Mouse (Mus musculus) kidney, embryonic 14.5 days (tissue): Measurements from ENCODE around the gene Ptprd. TPM values are rescaled to one million over a fixed set of nuclear protein-coding genes. Genes with fewer than 3 reads are reported as not detected.

Source experiments
- ATAC-seq: fragments of 200-750 bp; cut with Nextera tagmentation; 2 replicates; pipeline ENCODE4 v1.8.0; 2017; ENCODE audit warnings: moderate number of reproducible peaks, mild to moderate bottlenecking, moderate TSS enrichment, moderate library complexity; ENCODE audit not compliant: low FRiP score, low TSS enrichment
- H3K27ac ChIP-seq: fragments of 300-500 bp; sonication (generic); 2 replicates; pipeline ENCODE4 v1.5.1; 2014; ENCODE audit warnings: low read depth, mild to moderate bottlenecking, low read length, moderate library complexity, mixed read lengths
- H3K27me3 ChIP-seq: fragments of 300-500 bp; sonication (generic); 2 replicates; pipeline ENCODE4 v1.6.1; 2014; ENCODE audit warnings: mild to moderate bottlenecking, low read length; ENCODE audit not compliant: control insufficient read depth, insufficient read depth
- H3K36me3 ChIP-seq: fragments of 300-500 bp; sonication (generic); 2 replicates; pipeline ENCODE4 v1.6.1; 2014; ENCODE audit warnings: low read length, mixed read lengths; ENCODE audit not compliant: control insufficient read depth, insufficient read depth
- H3K4me1 ChIP-seq: fragments of 300-500 bp; sonication (generic); 2 replicates; pipeline ENCODE4 v1.6.1; 2014; ENCODE audit warnings: low read length, mixed read lengths; ENCODE audit not compliant: control insufficient read depth, insufficient read depth
- H3K4me2 ChIP-seq: fragments of 300-500 bp; sonication (generic); replicated peaks from 2 replicates; pipeline ENCODE4 v1.6.1; 2014; ENCODE audit warnings: low read depth, mild to moderate bottlenecking, low read length
- H3K4me3 ChIP-seq: fragments of 300-500 bp; sonication (generic); 2 replicates; pipeline ENCODE4 v1.5.1; 2014; ENCODE audit warnings: mild to moderate bottlenecking, low read length
- H3K9ac ChIP-seq: fragments of 300-500 bp; sonication (generic); 2 replicates; pipeline ENCODE4 v1.6.1; 2014; ENCODE audit warnings: low read depth, mild to moderate bottlenecking, low read length, moderate library complexity
- H3K9me3 ChIP-seq: fragments of 300-500 bp; sonication (generic); 2 replicates; pipeline ENCODE4 v1.6.1; 2016; ENCODE audit warnings: low read length; ENCODE audit not compliant: control insufficient read depth
- whole genome bisulfite sequencing: fragments of 180-500 bp; shearing (Covaris S2); extraction: QIAGEN DNeasy Blood & Tissue Kit; methylation state at CpG from one replicate; pipeline ENCODE4 v1.1.7; 2014; 5-methylcytosine and 5-hydroxymethylcytosine counted together
- polyA plus RNA-seq: library from polyadenylated mRNA; unstranded; fragments of >200 nt; fragmentation: Nextera tagmentation; extraction: Ambion mirVana; gene quantifications from 2 replicates; pipeline ENCODE4 v1.2.1, GENCODE M21; 2014

The Ptprd gene
- polyA plus RNA-seq, 1 experiment from 2014 or later: 34.8 TPM

DNA sequence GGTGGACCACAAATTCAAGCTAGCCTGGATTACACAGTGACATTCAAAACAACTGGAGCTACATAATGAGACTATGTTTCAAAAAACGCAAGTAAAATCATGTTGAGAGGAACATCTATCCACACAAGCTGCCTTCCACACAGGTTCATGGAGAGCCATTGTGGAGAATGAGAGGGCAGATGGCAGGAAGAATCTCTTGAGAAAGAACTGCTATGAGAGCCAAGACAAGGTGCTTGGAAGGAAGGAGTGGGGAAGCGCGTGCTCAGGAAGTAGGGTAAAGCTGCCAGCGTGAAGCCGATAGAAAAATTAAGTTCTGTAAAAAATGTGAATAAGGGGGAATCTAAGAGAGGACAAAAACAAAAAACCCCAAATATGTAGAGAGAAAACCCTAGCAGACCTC, 1808.5 kb downstream of the Ptprd start:
- Histone ChIP-seq H3K36me3 (no peaks in the 10 kb centered on the region), H3K9ac (no peak overlapping the region), H3K4me2 (no peak overlapping the region), H3K4me1 (no peaks in the 10 kb centered on the region), H3K4me3 (no peak overlapping the region), H3K27ac (no peak overlapping the region), H3K27me3 (no peaks in the 10 kb centered on the region), H3K9me3 (no peaks in the 10 kb centered on the region)
- 89% methylated on average over 5 of the region's 5 CpGs for WGBS
- ATAC-seq: no peak

- no peaks in the 10 kb centered on the region for H3K27me3 ChIP-seq
- no peak for ATAC-seq
- H3K27ac ChIP-seq: no peak overlapping the region
- H3K9me3 ChIP-seq: no peaks in the 10 kb centered on the region
- no peak overlapping the region for H3K9ac ChIP-seq
- no peak overlapping the region for H3K4me2 ChIP-seq
- H3K4me1 ChIP-seq: no peaks in the 10 kb centered on the region
- no peak overlapping the region for H3K4me3 ChIP-seq
- 53% methylated on average over 5 of the region's 5 CpGs for WGBS
- H3K36me3 ChIP-seq: no peaks in the 10 kb centered on the region
Observed at GRCm38 (mm10) chr4:76387887-76388286, 1823.9 kb downstream of the Ptprd start.

DNA sequence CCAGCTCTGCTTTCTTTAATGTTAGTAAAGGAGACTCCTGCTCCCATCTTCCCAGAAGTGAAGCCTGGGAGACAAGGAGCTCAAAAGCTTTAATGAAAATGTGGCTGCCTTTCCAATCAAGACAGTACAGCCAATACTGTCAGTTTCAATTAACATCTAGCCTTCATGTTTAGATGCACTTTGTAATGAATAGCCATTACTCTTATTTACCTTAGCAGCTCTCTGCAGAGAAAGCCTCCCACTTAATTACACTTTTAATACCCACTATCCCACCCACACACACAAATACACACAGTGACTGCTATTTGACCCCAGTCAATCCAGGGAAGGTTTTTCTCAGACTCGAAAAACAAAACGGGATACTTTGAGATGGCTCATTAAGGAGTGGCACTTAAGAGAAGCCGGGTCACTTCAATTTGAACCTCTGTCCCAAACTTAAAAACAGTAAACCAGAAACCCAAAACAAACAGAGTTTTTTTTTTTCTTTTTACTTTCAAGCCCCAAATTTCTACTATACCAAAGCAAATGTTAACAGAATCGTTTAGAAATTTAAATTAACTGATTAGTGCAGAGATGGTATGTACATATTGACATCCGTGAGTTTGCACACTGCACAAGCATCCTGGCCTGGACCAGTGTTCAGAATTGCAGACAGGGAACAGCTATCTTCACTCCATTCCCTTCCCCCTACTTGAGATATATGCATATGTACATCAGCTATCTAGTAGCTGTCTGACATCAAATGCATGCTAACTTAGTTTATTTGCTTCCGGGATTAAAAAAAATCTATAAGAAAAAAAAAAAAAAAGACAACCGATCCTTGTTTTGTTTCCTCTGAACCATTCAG, 1824.6 kb downstream of the Ptprd start:
- no peaks in the 10 kb centered on the region for H3K36me3 ChIP-seq
- no peak overlapping the region for H3K4me3 ChIP-seq
- 22% methylated on average over 7 of the region's 7 CpGs for WGBS
- no peaks in the 10 kb centered on the region for H3K4me1 ChIP-seq
- ATAC-seq: peak; percentile 92
- no peaks in the 10 kb centered on the region for H3K9me3 ChIP-seq
- no peaks in the 10 kb centered on the region for H3K27me3 ChIP-seq
- no peak overlapping the region for H3K27ac ChIP-seq
- no peak overlapping the region for H3K4me2 ChIP-seq
- H3K9ac ChIP-seq: no peak overlapping the region

DNA sequence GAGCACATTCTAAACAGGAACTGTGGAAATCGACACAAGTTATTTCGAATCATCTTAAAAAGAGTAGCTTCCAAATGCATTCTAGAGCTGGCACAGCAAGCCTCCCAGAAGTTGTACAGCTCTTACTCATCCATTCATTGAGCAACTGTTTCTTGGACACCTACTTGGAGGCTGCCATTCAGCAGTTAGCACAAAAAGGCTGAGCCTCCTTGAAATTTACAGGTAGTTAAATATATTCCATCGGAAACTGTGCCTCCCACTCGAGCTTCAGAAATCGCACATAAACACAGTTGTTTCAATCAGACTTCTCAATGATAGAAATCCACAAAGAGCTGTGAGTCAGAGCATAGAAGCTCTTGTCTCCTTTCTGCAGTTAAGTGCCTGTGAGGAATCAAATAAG, 1825.9 kb downstream of the Ptprd start:
- WGBS: 56% methylated on average over 5 of the region's 5 CpGs
- Histone ChIP-seq H3K9me3 (no peaks in the 10 kb centered on the region), H3K9ac (no peak overlapping the region), H3K27me3 (no peaks in the 10 kb centered on the region), H3K4me3 (no peak overlapping the region), H3K36me3 (no peaks in the 10 kb centered on the region), H3K27ac (no peak overlapping the region), H3K4me1 (no peaks in the 10 kb centered on the region), H3K4me2 (peak overlapping the region; percentile 12; the same call in 1 of the 2 replicates)
- no peak for ATAC-seq

DNA sequence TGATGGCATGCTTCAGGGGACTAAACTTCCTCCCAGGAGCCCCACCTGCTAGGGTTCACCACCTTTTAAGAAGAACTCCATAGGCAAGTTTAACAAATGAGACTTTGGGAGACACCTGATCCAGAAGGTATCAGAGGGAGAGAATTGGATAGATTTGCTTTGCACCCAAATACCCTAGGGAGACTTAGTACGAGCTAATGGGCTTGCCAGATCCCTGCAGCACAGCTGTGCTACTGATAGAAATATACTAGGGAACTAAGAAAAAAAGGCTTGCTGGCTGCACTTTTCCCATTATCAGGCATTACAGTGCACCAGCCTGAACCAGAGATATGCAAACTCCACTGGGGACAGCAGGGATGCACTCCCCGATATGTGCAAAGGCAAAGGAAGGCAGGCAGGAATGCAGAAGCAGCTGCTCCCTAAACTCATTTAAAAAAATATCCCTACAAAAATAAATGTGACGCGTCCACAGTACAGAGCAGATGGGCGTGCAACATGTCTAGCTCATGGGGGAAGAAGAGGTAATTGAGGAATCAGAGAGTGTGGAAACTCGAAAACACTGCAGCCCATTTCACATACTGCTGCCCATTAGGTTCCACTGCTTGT, 1831.3 kb downstream of the Ptprd start:
- H3K4me3 ChIP-seq: no peak overlapping the region
- H3K27me3 ChIP-seq: no peaks in the 10 kb centered on the region
- no peaks in the 10 kb centered on the region for H3K4me1 ChIP-seq
- H3K4me2 ChIP-seq: no peak overlapping the region
- H3K9ac ChIP-seq: no peak overlapping the region
- ATAC-seq: no peak
- 83% methylated on average over 6 of the region's 6 CpGs for WGBS
- H3K36me3 ChIP-seq: no peaks in the 10 kb centered on the region
- no peak overlapping the region for H3K27ac ChIP-seq
- no peaks in the 10 kb centered on the region for H3K9me3 ChIP-seq

DNA sequence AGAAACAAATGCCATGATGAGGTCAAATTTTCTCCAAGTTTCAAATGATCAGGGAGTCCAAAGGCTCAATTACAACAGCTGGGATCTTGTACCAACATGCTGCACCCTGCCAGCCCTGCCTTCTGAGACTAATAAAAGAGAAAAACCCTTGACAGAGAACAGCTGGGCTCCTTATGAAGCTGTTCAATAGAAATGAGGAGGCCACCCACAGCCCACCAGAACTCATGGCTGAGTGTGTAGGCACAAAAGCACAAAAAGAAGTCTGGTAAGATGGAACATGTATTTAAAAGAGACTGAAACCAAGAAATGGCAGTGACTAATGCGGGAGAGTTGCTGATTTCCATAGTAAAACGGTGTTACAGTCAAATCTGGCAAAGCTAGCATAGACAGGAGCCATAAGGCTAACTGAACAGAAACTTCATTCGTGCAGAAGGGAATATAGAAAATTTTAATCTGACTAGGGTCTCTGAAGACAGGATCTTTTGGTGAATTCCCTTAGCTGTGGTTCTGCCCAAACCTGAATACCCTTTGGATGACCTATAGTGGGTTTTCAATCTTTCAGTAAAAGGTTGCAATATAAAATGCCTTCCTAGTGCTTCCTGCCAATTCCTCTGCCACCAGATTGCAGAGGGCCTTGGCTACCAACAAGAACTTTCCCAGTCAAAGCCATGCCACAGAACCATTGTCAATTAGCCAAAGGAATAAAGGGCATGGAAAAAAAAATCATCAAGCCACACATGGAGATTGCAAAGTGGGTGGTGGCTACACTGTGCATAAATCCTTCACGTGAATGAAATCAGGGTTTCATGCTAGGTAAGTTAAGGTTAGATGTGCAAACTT, 1841.5 kb downstream of the Ptprd start:
- peak overlapping the region; percentile 25; the same call in 1 of the 2 replicates for H3K4me2 ChIP-seq
- no peak overlapping the region for H3K9ac ChIP-seq
- no peaks in the 10 kb centered on the region for H3K36me3 ChIP-seq
- H3K4me3 ChIP-seq: no peak overlapping the region
- no peaks in the 10 kb centered on the region for H3K9me3 ChIP-seq
- H3K27ac ChIP-seq: peak overlapping the region; percentile 85; the same call in 1 of the 2 replicates
- peak; percentile 82 for ATAC-seq
- no peaks in the 10 kb centered on the region for H3K27me3 ChIP-seq
- H3K4me1 ChIP-seq: peaks cover 29% of the 10 kb centered on the region
- WGBS: 46% methylated on average over 4 of the region's 4 CpGs

- peak overlapping the region; percentile 25 for H3K4me2 ChIP-seq
- peak overlapping the region; percentile 85; the same call in 1 of the 2 replicates for H3K27ac ChIP-seq
- WGBS: 9% methylated on average over 3 of the region's 3 CpGs
- H3K4me3 ChIP-seq: no peak overlapping the region
- no peaks in the 10 kb centered on the region for H3K36me3 ChIP-seq
- H3K9ac ChIP-seq: no peak overlapping the region
- peak; percentile 79; the same call in 1 of the 2 replicates for ATAC-seq
- no peaks in the 10 kb centered on the region for H3K9me3 ChIP-seq
- peaks cover 29% of the 10 kb centered on the region for H3K4me1 ChIP-seq
- H3K27me3 ChIP-seq: no peaks in the 10 kb centered on the region
Observed at GRCm38 (mm10) chr4:76369101-76369500, 1842.7 kb downstream of the Ptprd start.

- no peak overlapping the region for H3K9ac ChIP-seq
- peaks cover 29% of the 10 kb centered on the region for H3K4me1 ChIP-seq
- ATAC-seq: no peak
- WGBS: 90% methylated on average over 2 of the region's 2 CpGs
- H3K36me3 ChIP-seq: no peaks in the 10 kb centered on the region
- no peaks in the 10 kb centered on the region for H3K27me3 ChIP-seq
- H3K4me2 ChIP-seq: no peak overlapping the region
- no peaks in the 10 kb centered on the region for H3K9me3 ChIP-seq
- no peak overlapping the region for H3K4me3 ChIP-seq
- H3K27ac ChIP-seq: no peak overlapping the region; the same call in 1 of the 2 replicates
Observed at GRCm38 (mm10) chr4:76368291-76368690, 1843.5 kb downstream of the Ptprd start.
